Mouse (Mus musculus) liver, postnatal 0 days (tissue): ENCODE measurements around the gene Rap1a. TPM values are rescaled to one million over a fixed set of nuclear protein-coding genes. Genes with fewer than 3 reads are reported as not detected.

Source experiments
- ATAC-seq: fragments of 200-750 bp; cut with Nextera tagmentation; 2 replicates; pipeline ENCODE4 v1.8.0; 2017; ENCODE audit warnings: mild to moderate bottlenecking, moderate library complexity
- DNase-seq: peaks from one replicate; pipeline ENCODE4 v3.0.0-alpha.2; 2016
- H3K27ac ChIP-seq: fragments of 300-500 bp; sonication (generic); 2 replicates; pipeline ENCODE4 v1.5.1; 2014; ENCODE audit warnings: antibody characterized with exemption, moderate library complexity, mild to moderate bottlenecking, low read depth
- H3K27me3 ChIP-seq: fragments of 300-500 bp; sonication (generic); 2 replicates; pipeline ENCODE4 v1.6.1; 2014; ENCODE audit warnings: low read length, control low read depth, mixed read lengths; ENCODE audit not compliant: insufficient read depth
- H3K36me3 ChIP-seq: fragments of 300-500 bp; sonication (generic); replicated peaks from 2 replicates; pipeline ENCODE4 v1.6.1; 2014; ENCODE audit warnings: mild to moderate bottlenecking, control low read depth, low read length, moderate library complexity, mixed read lengths; ENCODE audit not compliant: insufficient read depth
- H3K4me1 ChIP-seq: fragments of 300-500 bp; sonication (generic); 2 replicates; pipeline ENCODE4 v1.6.1; 2014; ENCODE audit warnings: antibody characterized with exemption, mild to moderate bottlenecking, control low read depth; ENCODE audit not compliant: insufficient read depth
- H3K4me2 ChIP-seq: fragments of 300-500 bp; sonication (generic); 2 replicates; pipeline ENCODE4 v1.6.1; 2014; ENCODE audit warnings: low read depth, mild to moderate bottlenecking, low read length, moderate library complexity, mixed read lengths
- H3K4me3 ChIP-seq: fragments of 300-500 bp; sonication (generic); 2 replicates; pipeline ENCODE4 v1.5.1; 2014; ENCODE audit warnings: low read depth, low read length
- H3K9ac ChIP-seq: fragments of 300-500 bp; sonication (generic); replicated peaks from 2 replicates; pipeline ENCODE4 v1.6.1; 2014; ENCODE audit warnings: mild to moderate bottlenecking, moderate library complexity
- H3K9me3 ChIP-seq: fragments of 300-500 bp; sonication (generic); 2 replicates; pipeline ENCODE4 v1.6.1; 2016; ENCODE audit warnings: mild to moderate bottlenecking, control low read depth, low read length, mixed read lengths
- CTCF ChIP-seq: sonication (generic); IDR thresholded peaks from 2 replicates; pipeline ENCODE4 v1.5.1; 2016; ENCODE audit warnings: antibody characterized with exemption, low read depth
- EP300 ChIP-seq: IDR thresholded peaks from 2 replicates; pipeline ENCODE4 v1.6.1; 2016; ENCODE audit warnings: antibody characterized with exemption, low read depth, mild to moderate bottlenecking
- WGBS: fragments of 180-500 bp; shearing (Covaris S2); extraction: QIAGEN DNeasy Blood & Tissue Kit; methylation state at CpG from one replicate; pipeline ENCODE4 v1.1.7; 2014; ENCODE audit not compliant: insufficient replicate concordance; 5-methylcytosine and 5-hydroxymethylcytosine counted together
- polyA plus RNA-seq: library from polyadenylated mRNA; unstranded; fragments of >200 nt; fragmentation: Nextera tagmentation; extraction: Ambion mirVana; gene quantifications from 2 replicates; pipeline ENCODE4 v1.2.1, GENCODE M21; 2015

Gene Rap1a
- polyA plus RNA-seq, 1 experiment from 2014 or later, result 93.3 TPM

- no peak overlapping the region for H3K4me2 ChIP-seq
- 88% methylated on average over 4 of the region's 4 CpGs for WGBS
- TF ChIP-seq EP300, result no peak
- no peak for TF ChIP-seq CTCF
- no peak for ATAC-seq
- H3K4me1 ChIP-seq, result no peaks in the 10 kb centered on the region
- DNase-seq, result no peak
- H3K9me3 ChIP-seq, result no peaks in the 10 kb centered on the region
- no peak overlapping the region for H3K9ac ChIP-seq
- peaks cover 52% of the 10 kb centered on the region for H3K36me3 ChIP-seq
- H3K27me3 ChIP-seq, result no peaks in the 10 kb centered on the region
- no peak overlapping the region for H3K27ac ChIP-seq
- no peak overlapping the region for H3K4me3 ChIP-seq
Observed at GRCm38 (mm10) chr3:105732360-105732759, 68.8 kb downstream of the Rap1a start.

- H3K9me3 ChIP-seq, result no peaks in the 10 kb centered on the region
- WGBS, result 2% methylated on average over 1 of the region's 1 CpGs
- H3K36me3 ChIP-seq, result peaks cover 30% of the 10 kb centered on the region
- no peaks in the 10 kb centered on the region for H3K4me1 ChIP-seq
- H3K27me3 ChIP-seq, result no peaks in the 10 kb centered on the region
- H3K4me2 ChIP-seq, result no peak overlapping the region
- no peak for ATAC-seq
- H3K9ac ChIP-seq, result no peak overlapping the region
- H3K4me3 ChIP-seq, result no peak overlapping the region
- H3K27ac ChIP-seq, result no peak overlapping the region
- peak; percentile 53 for DNase-seq
- peak; percentile 17; the same call in 1 of the 2 replicates for TF ChIP-seq EP300
- TF ChIP-seq CTCF, result peak; percentile 86
Observed at GRCm38 (mm10) chr3:105726037-105726436, 75.1 kb downstream of the Rap1a start.

- Histone ChIP-seq H3K9me3 (no peaks in the 10 kb centered on the region), H3K36me3 (peaks cover 11% of the 10 kb centered on the region), H3K27ac (no peak overlapping the region), H3K9ac (no peak overlapping the region), H3K4me1 (0 out of 2 replicates have a peak, but pooled peaks cover 4% of the 10 kb centered on the region), H3K27me3 (no peaks in the 10 kb centered on the region), H3K4me3 (no peak overlapping the region), H3K4me2 (no peak overlapping the region)
- TF ChIP-seq EP300, result no peak
- no peak for TF ChIP-seq CTCF
- WGBS, result 84% methylated on average over 3 of the region's 3 CpGs
- DNase-seq, result no peak
- no peak for ATAC-seq
Observed at GRCm38 (mm10) chr3:105722510-105722909, 78.6 kb downstream of the Rap1a start.

- H3K4me1 ChIP-seq, result 0 out of 2 replicates have a peak, but pooled peaks cover 4% of the 10 kb centered on the region
- 61% methylated on average over 2 of the region's 2 CpGs for WGBS
- no peak overlapping the region for H3K4me2 ChIP-seq
- H3K36me3 ChIP-seq, result peaks cover 8% of the 10 kb centered on the region
- no peak for DNase-seq
- H3K4me3 ChIP-seq, result no peak overlapping the region
- peak; percentile 40 for ATAC-seq
- no peaks in the 10 kb centered on the region for H3K27me3 ChIP-seq
- H3K9ac ChIP-seq, result no peak overlapping the region
- no peak for TF ChIP-seq EP300
- H3K27ac ChIP-seq, result no peak overlapping the region
- H3K9me3 ChIP-seq, result no peaks in the 10 kb centered on the region
Observed at GRCm38 (mm10) chr3:105721681-105722201, 79.4 kb downstream of the Rap1a start.

GRCm38 (mm10) chr3:105720514-105720913, 80.6 kb downstream of the Rap1a start:
- Histone ChIP-seq H3K27ac (no peak overlapping the region), H3K4me3 (no peak overlapping the region), H3K36me3 (peaks cover 4% of the 10 kb centered on the region; the same call in 1 of the 2 replicates), H3K27me3 (no peaks in the 10 kb centered on the region), H3K9ac (no peak overlapping the region), H3K9me3 (no peaks in the 10 kb centered on the region), H3K4me2 (no peak overlapping the region), H3K4me1 (0 out of 2 replicates have a peak, but pooled peaks cover 4% of the 10 kb centered on the region)
- TF ChIP-seq EP300 (no peak), CTCF (no peak)
- whole genome bisulfite sequencing, result 72% methylated on average over 4 of the region's 4 CpGs
- DNase-seq (no peak), ATAC-seq (no peak)

- Histone ChIP-seq H3K36me3 (no peaks in the 10 kb centered on the region), H3K4me1 (0 out of 2 replicates have a peak, but pooled peaks cover 4% of the 10 kb centered on the region), H3K27me3 (no peaks in the 10 kb centered on the region), H3K9me3 (no peaks in the 10 kb centered on the region), H3K4me2 (no peak overlapping the region), H3K9ac (no peak overlapping the region), H3K27ac (no peak overlapping the region), H3K4me3 (no peak overlapping the region)
- no peak for ATAC-seq
- TF ChIP-seq CTCF (no peak), EP300 (no peak)
- no peak for DNase-seq
- 49% methylated on average over 4 of the region's 4 CpGs for WGBS
Observed at GRCm38 (mm10) chr3:105719979-105720378, 81.2 kb downstream of the Rap1a start.
